Mouse (Mus musculus) forelimb bud, embryonic 11.5 days (tissue): Measurements from ENCODE around the gene Mrln.

Source experiments
- DNase-seq: peaks from one replicate; pipeline ENCODE4 v3.0.0-alpha.2; 2012; ENCODE audit warnings: low read depth, low spot score

Mrln gene

GRCm38 (mm10) chr10:70254666-70255065, 50.2 kb downstream of the Mrln start:
- no peak for DNase-seq

GRCm38 (mm10) chr10:70255601-70256210, 51.2 kb downstream of the Mrln start:
- no peak for DNase-seq

- DNase-seq, result no peak
Measured at GRCm38 (mm10) chr10:70257029-70257428, 52.6 kb downstream of the Mrln start.

GRCm38 (mm10) chr10:70260904-70261303, 56.4 kb downstream of the Mrln start:
- DNase-seq, result no peak

- DNase-seq, result no peak
Measured at GRCm38 (mm10) chr10:70262051-70262450, 57.6 kb downstream of the Mrln start.

GRCm38 (mm10) chr10:70263681-70264189, 59.3 kb downstream of the Mrln start:
- no peak for DNase-seq

GRCm38 (mm10) chr10:70264337-70265036, 60.0 kb downstream of the Mrln start:
- no peak for DNase-seq

- DNase-seq, result no peak
Measured at GRCm38 (mm10) chr10:70266501-70266900, 62.0 kb downstream of the Mrln start.

GRCm38 (mm10) chr10:70268581-70269446, 64.3 kb downstream of the Mrln start:
- no peak for DNase-seq
